Mouse (Mus musculus) intestine, postnatal 0 days (tissue): ENCODE measurements around the gene Clp1. TPM values are rescaled to one million over a fixed set of nuclear protein-coding genes. Genes with fewer than 3 reads are reported as not detected.

Experiments used
- ATAC-seq: fragments of 200-750 bp; cut with Nextera tagmentation; 2 replicates; pipeline ENCODE4 v1.8.0; 2017; ENCODE audit warnings: mild to moderate bottlenecking, moderate TSS enrichment, moderate library complexity
- H3K27ac ChIP-seq: fragments of 300-500 bp; sonication (generic); 2 replicates; pipeline ENCODE4 v1.5.1; 2014; ENCODE audit warnings: mild to moderate bottlenecking, low read depth, low read length, moderate library complexity
- H3K27me3 ChIP-seq: fragments of 300-500 bp; sonication (generic); replicated peaks from 2 replicates; pipeline ENCODE4 v1.6.1; 2014; ENCODE audit warnings: low read length, mixed read lengths; ENCODE audit not compliant: control insufficient read depth, insufficient read depth
- H3K36me3 ChIP-seq: fragments of 300-500 bp; sonication (generic); 2 replicates; pipeline ENCODE4 v1.6.1; 2014; ENCODE audit warnings: mild to moderate bottlenecking, moderate library complexity; ENCODE audit not compliant: control insufficient read depth, insufficient read depth
- H3K4me1 ChIP-seq: fragments of 300-500 bp; sonication (generic); replicated peaks from 2 replicates; pipeline ENCODE4 v1.6.1; 2014; ENCODE audit warnings: antibody characterized with exemption, low read length, mixed read lengths; ENCODE audit not compliant: control insufficient read depth, insufficient read depth
- H3K4me2 ChIP-seq: fragments of 300-500 bp; sonication (generic); replicated peaks from 2 replicates; pipeline ENCODE4 v1.6.1; 2014; ENCODE audit warnings: low read depth, mild to moderate bottlenecking, moderate library complexity
- H3K4me3 ChIP-seq: fragments of 300-500 bp; sonication (generic); 2 replicates; pipeline ENCODE4 v1.5.1; 2014; ENCODE audit warnings: low read depth, low read length
- H3K9ac ChIP-seq: fragments of 300-500 bp; sonication (generic); 2 replicates; pipeline ENCODE4 v1.6.1; 2014; ENCODE audit warnings: mild to moderate bottlenecking, low read depth, low read length
- H3K9me3 ChIP-seq: fragments of 300-500 bp; sonication (generic); 2 replicates; pipeline ENCODE4 v1.6.1; 2016; ENCODE audit warnings: mixed run types; ENCODE audit not compliant: control insufficient read depth
- CTCF ChIP-seq: sonication (generic); IDR thresholded peaks from 2 replicates; pipeline ENCODE4 v1.5.1; 2016; ENCODE audit warnings: low read depth, mild to moderate bottlenecking, control low read depth, antibody characterized with exemption, moderate library complexity
- WGBS: fragments of 180-500 bp; shearing (Covaris S2); extraction: QIAGEN DNeasy Blood & Tissue Kit; methylation state at CpG from one replicate; pipeline ENCODE4 v1.1.7; 2014; 5-methylcytosine and 5-hydroxymethylcytosine counted together
- polyA plus RNA-seq: library from polyadenylated mRNA; unstranded; fragments of >200 nt; fragmentation: Nextera tagmentation; extraction: Ambion mirVana; gene quantifications from 2 replicates; pipeline ENCODE4 v1.2.1, GENCODE M21; 2015

The Clp1 gene
- polyA plus RNA-seq, 1 experiment from 2014 or later = 18.1 TPM

- Histone ChIP-seq H3K9ac (no peak overlapping the region), H3K36me3 (no peaks in the 10 kb centered on the region), H3K4me1 (0 out of 2 replicates have a peak, but pooled peaks cover 8% of the 10 kb centered on the region), H3K4me2 (no peak overlapping the region; the same call in 1 of the 2 replicates), H3K4me3 (no peak overlapping the region), H3K9me3 (no peaks in the 10 kb centered on the region), H3K27me3 (peaks cover 24% of the 10 kb centered on the region), H3K27ac (no peak overlapping the region)
- TF ChIP-seq CTCF = no peak
- WGBS = 6% methylated on average over 27 of the region's 27 CpGs
- ATAC-seq = no peak
Measured at GRCm38 (mm10) chr2:84736312-84737161, 9.4 kb upstream of the Clp1 start.

- WGBS = 10% methylated on average over 7 of the region's 7 CpGs
- H3K9me3 ChIP-seq = no peaks in the 10 kb centered on the region
- H3K27me3 ChIP-seq = peaks cover 24% of the 10 kb centered on the region
- no peak overlapping the region for H3K9ac ChIP-seq
- peak overlapping the region; percentile 56; the same call in 1 of the 2 replicates for H3K4me2 ChIP-seq
- no peak overlapping the region for H3K4me3 ChIP-seq
- H3K27ac ChIP-seq = no peak overlapping the region
- no peak for ATAC-seq
- no peak for TF ChIP-seq CTCF
- H3K36me3 ChIP-seq = no peaks in the 10 kb centered on the region
- H3K4me1 ChIP-seq = 0 out of 2 replicates have a peak, but pooled peaks cover 5% of the 10 kb centered on the region
Measured at GRCm38 (mm10) chr2:84735346-84735920, 8.3 kb upstream of the Clp1 start.

GRCm38 (mm10) chr2:84734919-84735318, 7.8 kb upstream of the Clp1 start:
- ATAC-seq = no peak

GRCm38 (mm10) chr2:84734351-84734864, 7.3 kb upstream of the Clp1 start:
- Histone ChIP-seq H3K9ac (no peak overlapping the region), H3K27me3 (peaks cover 24% of the 10 kb centered on the region), H3K4me1 (0 out of 2 replicates have a peak, but pooled peaks cover 5% of the 10 kb centered on the region), H3K36me3 (no peaks in the 10 kb centered on the region), H3K9me3 (no peaks in the 10 kb centered on the region), H3K27ac (no peak overlapping the region), H3K4me2 (peak overlapping the region; percentile 56), H3K4me3 (peak overlapping the region; percentile 27)
- no peak for ATAC-seq
- no peak for TF ChIP-seq CTCF
- 1% methylated on average over 11 of the region's 11 CpGs for WGBS

More at GRCm38 (mm10) chr2:84734919-84735318, 7.8 kb upstream of the Clp1 start:
- Histone ChIP-seq H3K4me1 (0 out of 2 replicates have a peak, but pooled peaks cover 5% of the 10 kb centered on the region), H3K4me3 (peak overlapping the region; percentile 27; the same call in 1 of the 2 replicates), H3K4me2 (peak overlapping the region; percentile 56), H3K36me3 (no peaks in the 10 kb centered on the region), H3K9ac (no peak overlapping the region), H3K27ac (no peak overlapping the region), H3K9me3 (no peaks in the 10 kb centered on the region), H3K27me3 (peaks cover 24% of the 10 kb centered on the region)
- no peak for TF ChIP-seq CTCF
- 2% methylated on average over 2 of the region's 2 CpGs for WGBS

GRCm38 (mm10) chr2:84733579-84734300, 6.6 kb upstream of the Clp1 start, which contains the start of gene Ypel4:
Gene Ypel4 (plus strand): TSS chr2:84734058.
- WGBS = 3% methylated on average over 8 of the region's 8 CpGs
- no peaks in the 10 kb centered on the region for H3K36me3 ChIP-seq

GRCm38 (mm10) chr2:84732394-84732793, 5.2 kb upstream of the Clp1 start:
- Histone ChIP-seq H3K4me2 (no peak overlapping the region), H3K4me1 (0 out of 2 replicates have a peak, but pooled peaks cover 3% of the 10 kb centered on the region)

More at GRCm38 (mm10) chr2:84733579-84734300, 6.6 kb upstream of the Clp1 start, which contains the start of gene Ypel4:
- no peak for ATAC-seq
- Histone ChIP-seq H3K4me3 (peak within 1 kb of the TSS; percentile 27), H3K4me2 (peak within 1 kb of the TSS; percentile 56), H3K4me1 (0 out of 2 replicates have a peak, but pooled peaks cover 5% of the 10 kb centered on the region), H3K27ac (no peak within 1 kb of the TSS), H3K9ac (no peak within 1 kb of the TSS), H3K9me3 (no peaks in the 10 kb centered on the region), H3K27me3 (peaks cover 24% of the 10 kb centered on the region)
- no peak for TF ChIP-seq CTCF

More at GRCm38 (mm10) chr2:84732394-84732793, 5.2 kb upstream of the Clp1 start:
- H3K9ac ChIP-seq = no peak overlapping the region
- no peak for ATAC-seq
- peaks cover 23% of the 10 kb centered on the region for H3K27me3 ChIP-seq
- H3K9me3 ChIP-seq = no peaks in the 10 kb centered on the region
- TF ChIP-seq CTCF = no peak
- WGBS = 71% methylated on average over 1 of the region's 1 CpGs
- no peaks in the 10 kb centered on the region for H3K36me3 ChIP-seq
- no peak overlapping the region for H3K27ac ChIP-seq
- no peak overlapping the region for H3K4me3 ChIP-seq
